Mouse (Mus musculus) MEL (cell line): ENCODE measurements at regions not wholly inside any gene's neighbourhood (a gene's known extent, or its start where the extent isn't known, plus 50 kb on each side); places are given as distances from the start of the nearest gene placed in this dataset.

Experiments
- CHD1 ChIP-seq: IDR thresholded peaks from 2 replicates; pipeline ENCODE4 v1.6.1; 2012; ENCODE audit warnings: low read depth, mild to moderate bottlenecking, inconsistent platforms, low read length, improper control_type of control experiment
- CTCF ChIP-seq, 3 experiments: IDR thresholded peaks in 2 of 3; conservative IDR thresholded peaks in 1 of 3; 2 replicates each; pipeline ENCODE4 v1.5.1; 2011 to 2012; ENCODE audit warnings: low read length in 3 of 3, low read depth in 2 of 3, mild to moderate bottlenecking in 2 of 3, improper control_type of control experiment in 1 of 3, inconsistent platforms in 1 of 3, mixed read lengths in 1 of 3, moderate library complexity in 1 of 3; ENCODE audit not compliant: control insufficient read depth in 1 of 3, insufficient read depth in 1 of 3, poor library complexity in 1 of 3, severe bottlenecking in 1 of 3
- EP300 ChIP-seq, 2 experiments: IDR thresholded peaks; 2 replicates each; pipeline ENCODE4 v1.6.1; 2011; ENCODE audit warnings: improper control_type of control experiment in 2 of 2, low read length in 2 of 2, low read depth in 1 of 2, mild to moderate bottlenecking in 1 of 2
- MAZ ChIP-seq: IDR thresholded peaks from 2 replicates; pipeline ENCODE4 v1.6.1; 2012; ENCODE audit warnings: low read depth, mild to moderate bottlenecking, inconsistent platforms, low read length, improper control_type of control experiment
- NELFE ChIP-seq: IDR thresholded peaks from 2 replicates; pipeline ENCODE4 v1.6.1; 2011; ENCODE audit warnings: low read depth, low read length, improper control_type of control experiment
- POLR2A ChIP-seq, 2 experiments: IDR thresholded peaks; 2 replicates each; pipeline ENCODE4 v1.6.1; 2011 to 2012; ENCODE audit warnings: low read length in 2 of 2, mild to moderate bottlenecking in 2 of 2, control low read depth in 1 of 2, improper control_type of control experiment in 1 of 2, low read depth in 1 of 2, moderate library complexity in 1 of 2; ENCODE audit not compliant: control insufficient read depth in 1 of 2, insufficient read depth in 1 of 2, poor library complexity in 1 of 2
- TBP ChIP-seq: IDR thresholded peaks from 2 replicates; pipeline ENCODE4 v1.8.0; 2011; ENCODE audit warnings: low read depth, low read length, improper control_type of control experiment

GRCm38 (mm10) chr13:18457337-18458236 lies 60.1 kb upstream of the Pou6f2 start:
- TF ChIP-seq CHD1 (no peak), EP300 (IDR thresholded peaks at IDR 0.05; ENCODE audit: low read depth in 1 of 2, low read length in 2 of 2) (no peak), MAZ (no peak), CTCF (IDR thresholded peaks at IDR 0.05 in 2 of 3, conservative IDR thresholded peaks at IDR 0.05 in 1 of 3; ENCODE audit: control insufficient read depth in 1 of 3, insufficient read depth in 1 of 3, low read depth in 2 of 3, low read length in 3 of 3, poor library complexity in 1 of 3, severe bottlenecking in 1 of 3) (no peak), NELFE (no peak), POLR2A (IDR thresholded peaks at IDR 0.05; ENCODE audit: control insufficient read depth in 1 of 2, insufficient read depth in 1 of 2, low read depth in 1 of 2, low read length in 2 of 2, poor library complexity in 1 of 2) (no peak), TBP (no peak)
